Mouse (Mus musculus) heart, postnatal 14 days (tissue): ENCODE measurements around the gene Clpsl2. TPM values are rescaled to one million over a fixed set of nuclear protein-coding genes. Genes with fewer than 3 reads are reported as not detected.
A peak's percentile ranks its signal among the peaks of the same experiment; 100 is the strongest.
"Not testable (repeated sequence)": the region's sequence is repeated elsewhere in the genome, so short reads cannot be mapped to it uniquely, and the experiment has no call there.

Experiments
- DNase-seq, 2 experiments: peaks; one replicate each; pipeline ENCODE4 v3.0.0; 2021 to 2022
- intact Hi-C: fragments of 180-260 bp; cut with DNase I; formaldehyde crosslinking; loops from one replicate; pipeline ENCODE4 v1.15.1; 2025
- total RNA-seq, 2 experiments: library from RNA; stranded (reverse); gene quantifications; 2 replicates each; pipeline ENCODE4 v1.2.3; 2021

Gene Clpsl2
- total RNA-seq, 2 experiments from 2014 or later = not detected

DNA sequence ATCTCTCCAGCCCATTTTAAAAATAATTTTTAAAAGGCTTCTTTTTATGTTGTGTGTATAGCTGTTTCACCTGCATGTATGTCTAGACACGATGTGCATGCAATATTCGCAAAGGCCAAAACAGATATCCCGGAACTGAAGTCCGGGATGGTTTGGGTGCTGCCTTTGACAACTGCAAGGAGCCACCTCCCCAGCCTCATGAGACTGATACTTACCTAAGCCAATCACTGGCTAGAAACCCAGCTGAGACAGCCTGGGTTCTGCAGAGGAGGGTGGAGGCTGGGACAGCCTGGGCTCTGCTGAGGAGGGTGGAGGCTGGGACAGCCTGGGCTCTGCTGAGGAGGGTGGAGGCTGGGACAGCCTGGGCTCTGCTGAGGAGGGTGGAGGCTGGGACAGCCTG lies 4.8 kb downstream of the Clpsl2 start:
- DNase-seq = not testable (repeated sequence)
- intact Hi-C loops = loop anchor here (5.0 kb wide), 1 partner anchor 93 kb away; no protein-coding TSS in a partner anchor

GRCm38 (mm10) chr17:28556635-28557396 lies 7.6 kb downstream of the Clpsl2 start:
- intact Hi-C loops = no loop called here
- no peak for DNase-seq

- DNase-seq = no peak
- intact Hi-C loops = no loop called here
Observed at GRCm38 (mm10) chr17:28557772-28558171, 8.6 kb downstream of the Clpsl2 start.

- intact Hi-C loops = no loop called here
- DNase-seq = no peak
Observed at GRCm38 (mm10) chr17:28560598-28560997, 11.4 kb downstream of the Clpsl2 start, which contains the start of gene Clps. Clps (minus strand) TSS chr17:28560766.

DNA sequence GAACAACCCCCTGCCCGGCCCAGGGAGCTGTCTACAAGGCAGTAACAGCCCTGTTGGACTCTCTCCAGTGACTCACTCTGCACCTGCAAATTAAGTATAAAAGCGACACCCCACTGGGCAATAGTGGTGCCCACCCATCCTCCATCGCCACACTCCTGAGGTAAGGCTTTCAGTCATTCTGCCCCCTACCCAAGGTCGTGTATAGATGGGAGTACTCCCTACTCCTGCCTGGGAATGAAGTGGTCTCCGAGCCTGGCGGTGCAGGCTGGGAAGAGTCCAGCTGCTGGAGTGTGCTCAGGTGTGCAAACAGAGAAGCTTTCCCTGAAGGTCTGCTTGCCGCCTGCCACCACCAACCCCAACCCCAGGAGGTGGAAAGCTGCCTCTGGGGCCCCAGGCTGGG lies 12.4 kb downstream of the Clpsl2 start:
- intact Hi-C loops = no loop called here
- no peak for DNase-seq

- intact Hi-C loops = no loop called here
- DNase-seq = no peak
Observed at GRCm38 (mm10) chr17:28565181-28565580, 16.0 kb downstream of the Clpsl2 start.

- no peak for DNase-seq
- intact Hi-C loops = no loop called here
Observed at GRCm38 (mm10) chr17:28567541-28567940, 18.3 kb downstream of the Clpsl2 start.

GRCm38 (mm10) chr17:28571868-28572267 lies 22.7 kb downstream of the Clpsl2 start:
- DNase-seq = no peak
- intact Hi-C loops = no loop called here

- no peak for DNase-seq
- intact Hi-C loops = no loop called here
Observed at GRCm38 (mm10) chr17:28572521-28572920, 23.3 kb downstream of the Clpsl2 start.

DNA sequence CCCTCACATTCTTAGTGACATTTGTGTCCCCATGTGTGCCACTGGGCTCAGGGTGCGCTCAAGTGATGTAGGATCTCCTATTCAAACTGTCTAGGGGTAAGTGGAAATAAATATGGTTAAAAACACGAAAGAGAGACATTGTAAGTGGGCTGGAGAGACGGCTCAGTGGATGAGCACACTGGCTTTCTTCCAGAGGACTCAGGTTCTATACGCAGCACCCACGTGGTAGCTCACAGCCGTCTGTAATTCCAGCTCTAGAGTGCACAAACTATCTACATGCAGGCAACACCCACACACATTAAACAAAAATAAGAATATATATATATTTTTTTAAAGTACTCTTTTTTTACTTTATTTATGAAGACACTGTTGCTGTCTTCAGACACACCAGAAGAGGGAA lies 23.7 kb downstream of the Clpsl2 start:
- no peak for DNase-seq
- intact Hi-C loops = no loop called here

- intact Hi-C loops = no loop called here
- peak; percentile 49 to 73 for DNase-seq
Observed at GRCm38 (mm10) chr17:28575244-28576125, 26.3 kb downstream of the Clpsl2 start, which contains the start of gene Lhfpl5. Lhfpl5 (plus strand) TSS chr17:28575641.

DNA sequence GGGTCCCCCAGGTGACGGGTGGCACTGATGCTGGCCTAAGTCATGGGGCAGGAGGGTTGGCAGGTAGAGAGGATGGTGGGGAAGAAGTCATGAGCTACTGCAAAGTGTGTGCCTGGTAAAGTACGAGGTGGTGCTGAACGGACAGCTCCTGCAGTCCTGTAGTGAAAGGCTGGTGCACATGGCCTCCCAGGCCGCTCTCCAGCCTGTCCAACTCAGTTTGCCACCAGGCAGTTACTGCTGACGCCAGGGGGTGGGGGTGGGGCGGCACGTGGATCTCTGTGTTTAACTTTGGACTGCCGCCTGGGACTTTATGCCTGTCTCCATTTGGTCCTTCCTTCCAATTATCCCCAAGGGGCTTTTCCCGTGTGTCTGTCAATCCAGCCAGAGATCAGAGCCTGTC lies 31.2 kb downstream of the Clpsl2 start:
- peak; percentile 70 to 80 for DNase-seq
- intact Hi-C loops = no loop called here

DNA sequence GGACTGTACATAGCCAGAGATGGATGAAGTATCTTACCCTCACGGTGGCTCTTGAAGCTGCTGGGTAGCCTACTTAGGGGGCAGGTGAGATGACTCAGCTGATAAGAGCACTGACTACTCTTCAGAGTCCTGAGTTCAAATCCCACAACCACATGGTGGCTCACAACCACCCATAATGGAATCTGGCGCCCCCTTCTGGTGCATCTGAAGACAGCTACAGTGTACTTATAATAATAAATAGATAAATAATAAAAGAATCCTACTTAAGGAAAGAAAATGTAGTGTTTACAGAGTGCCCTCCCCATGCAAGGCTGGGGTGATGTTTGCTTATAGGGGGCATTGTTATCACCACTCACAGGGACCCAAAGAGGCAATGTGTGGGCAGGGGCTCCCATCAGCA lies 31.8 kb downstream of the Clpsl2 start:
- no peak for DNase-seq
- intact Hi-C loops = no loop called here

DNA sequence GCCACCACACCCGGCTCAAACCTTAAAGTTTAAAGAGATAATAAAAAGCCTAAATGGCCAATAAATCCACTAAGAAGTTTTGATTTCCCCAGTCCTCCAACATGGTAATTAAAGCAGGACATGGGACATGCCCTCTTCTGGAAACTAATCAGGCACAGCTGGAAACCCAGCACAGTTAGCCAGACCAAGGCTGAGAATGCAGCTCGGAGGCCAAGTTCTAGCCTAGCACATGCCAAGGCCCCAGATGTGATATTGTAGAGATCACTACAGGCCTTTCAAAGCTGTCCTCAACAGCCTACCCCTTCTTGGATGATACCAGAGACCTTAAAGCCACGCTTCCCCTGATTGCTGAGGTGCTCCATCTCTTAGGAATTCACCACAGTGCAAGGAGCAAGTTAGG lies 37.3 kb downstream of the Clpsl2 start:
- DNase-seq = no peak
- intact Hi-C loops = no loop called here

GRCm38 (mm10) chr17:28588591-28588990 lies 39.4 kb downstream of the Clpsl2 start:
- no peak for DNase-seq
- intact Hi-C loops = no loop called here

DNA sequence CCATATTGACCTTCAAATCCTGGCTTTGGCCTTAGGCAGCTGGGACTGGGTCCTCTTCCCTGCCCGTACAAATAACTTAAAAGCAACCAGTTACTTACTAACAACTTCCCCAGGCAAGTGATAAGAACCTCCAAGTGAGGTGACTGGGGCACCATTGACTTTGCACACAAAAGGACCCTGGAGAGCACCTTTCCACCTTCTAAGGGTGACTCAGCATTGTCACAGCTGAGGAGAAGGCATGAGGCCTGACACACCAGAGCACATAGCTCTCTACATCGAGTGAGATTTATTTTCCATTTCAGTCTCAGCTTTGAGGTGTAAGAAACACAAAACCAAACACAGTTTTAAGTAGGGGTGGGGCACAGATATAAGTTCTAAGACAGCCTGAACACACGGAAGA lies 41.4 kb downstream of the Clpsl2 start:
- intact Hi-C loops = loop anchor here (5.0 kb wide), 1 partner anchor 57 kb away; no protein-coding TSS in a partner anchor
- no peak for DNase-seq

DNA sequence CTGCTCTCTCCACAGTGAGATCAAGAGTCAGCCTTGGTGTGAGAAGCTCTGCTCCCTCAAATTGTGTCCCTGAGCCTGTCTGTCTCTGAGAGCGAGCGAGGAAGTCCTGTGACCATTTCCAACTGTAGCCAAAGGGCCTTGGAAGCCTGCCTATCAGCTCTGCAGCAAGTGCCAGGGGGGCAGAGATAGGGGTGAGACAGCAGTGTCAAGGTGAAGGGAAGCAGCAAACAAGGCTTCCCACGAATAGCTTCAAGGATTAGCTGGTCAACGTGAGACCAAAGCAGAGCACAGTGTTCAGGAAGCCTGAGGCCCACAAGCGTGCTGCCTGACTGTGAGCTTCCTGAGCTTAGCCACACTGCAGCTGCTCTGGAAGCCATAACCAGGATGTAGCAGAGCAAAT lies 42.3 kb downstream of the Clpsl2 start:
- peak; percentile 56 to 77 for DNase-seq
- intact Hi-C loops = loop anchor here (5.0 kb wide), 1 partner anchor 56 kb away; no protein-coding TSS in a partner anchor

GRCm38 (mm10) chr17:28592998-28593397 lies 43.8 kb downstream of the Clpsl2 start:
- DNase-seq = peak; percentile 79 to 82
- intact Hi-C loops = loop anchor here (5.0 kb wide), 1 partner anchor 54 kb away; no protein-coding TSS in a partner anchor

DNA sequence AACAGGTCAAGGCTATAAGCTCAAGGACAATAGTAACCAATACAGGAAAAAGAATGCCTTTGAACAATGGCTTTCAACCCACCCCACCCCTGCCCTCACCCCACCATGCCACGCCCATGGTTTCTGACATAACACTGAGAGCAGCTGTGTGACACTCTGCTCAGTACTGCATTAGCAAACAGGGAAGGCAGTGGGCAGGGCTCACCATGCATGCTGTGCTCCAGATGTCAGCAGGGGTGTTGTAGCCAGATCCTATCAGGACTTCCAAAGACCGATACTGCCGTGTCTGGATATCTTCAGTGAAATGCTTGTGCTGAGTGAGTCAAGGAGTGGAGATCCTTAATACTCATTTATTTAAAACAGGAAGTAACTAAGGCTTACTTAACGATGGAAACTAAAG lies 44.8 kb downstream of the Clpsl2 start:
- intact Hi-C loops = loop anchor here (5.0 kb wide), 1 partner anchor 53 kb away; no protein-coding TSS in a partner anchor
- DNase-seq = no peak

- no peak for DNase-seq
- intact Hi-C loops = no loop called here
Observed at GRCm38 (mm10) chr17:28600780-28601179, 51.6 kb downstream of the Clpsl2 start.

- intact Hi-C loops = no loop called here
- no peak for DNase-seq
Observed at GRCm38 (mm10) chr17:28601557-28602250, 52.5 kb downstream of the Clpsl2 start.
